Mouse (Mus musculus): ENCODE measurements around the gene Gm11060. TPM values are rescaled to one million over a fixed set of nuclear protein-coding genes. Genes with fewer than 3 reads are reported as not detected.

Gm11060 gene
- polyA plus RNA-seq, 1 experiment from 2014 or later: not detected

GRCm38 (mm10) chr2:105131811-105132100 is 39.9 kb downstream of the Gm11060 start:
- Histone ChIP-seq H3K9me3 (ENCODE audit: control insufficient read depth, low read length) (no peaks in the 10 kb centered on the region), H3K4me3 (ENCODE audit: low read length) (no peak overlapping the region), H3K4me2 (ENCODE audit: low read length) (no peak overlapping the region), H3K27ac (ENCODE audit: low read depth, low read length) (no peak overlapping the region), H3K9ac (ENCODE audit: low read depth, low read length) (no peak overlapping the region), H3K36me3 (ENCODE audit: control insufficient read depth, insufficient read depth, low read length) (no peaks in the 10 kb centered on the region), H3K4me1 (ENCODE audit: control insufficient read depth, insufficient read depth, low read depth, low read length) (peaks cover 4% of the 10 kb centered on the region; the same call in 1 of the 2 replicates), H3K27me3 (replicated peaks; ENCODE audit: control insufficient read depth, insufficient read depth, low read length) (peaks cover 71% of the 10 kb centered on the region)
- ATAC-seq: no peak
- WGBS: 5% methylated on average over 2 of the region's 2 CpGs

- Histone ChIP-seq H3K9ac (ENCODE audit: low read depth, low read length) (no peak overlapping the region), H3K4me2 (ENCODE audit: low read length) (no peak overlapping the region), H3K27ac (ENCODE audit: low read depth, low read length) (no peak overlapping the region), H3K9me3 (ENCODE audit: control insufficient read depth, low read length) (no peaks in the 10 kb centered on the region), H3K36me3 (ENCODE audit: control insufficient read depth, insufficient read depth, low read length) (no peaks in the 10 kb centered on the region), H3K4me3 (ENCODE audit: low read length) (no peak overlapping the region), H3K4me1 (ENCODE audit: control insufficient read depth, insufficient read depth, low read depth, low read length) (no peaks in the 10 kb centered on the region), H3K27me3 (replicated peaks; ENCODE audit: control insufficient read depth, insufficient read depth, low read length) (peaks cover 71% of the 10 kb centered on the region)
- under 1% methylated on average over 17 of the region's 17 CpGs for WGBS
- no peak for ATAC-seq
These were observed 40.5 kb downstream of the Gm11060 start for GRCm38 (mm10) chr2:105132300-105132699.

GRCm38 (mm10) chr2:105132933-105133795 is 41.3 kb downstream of the Gm11060 start:
- H3K27ac ChIP-seq (ENCODE audit: low read depth, low read length): no peak overlapping the region
- H3K4me1 ChIP-seq (ENCODE audit: control insufficient read depth, insufficient read depth, low read depth, low read length): no peaks in the 10 kb centered on the region
- H3K4me2 ChIP-seq (ENCODE audit: low read length): no peak overlapping the region
- H3K36me3 ChIP-seq (ENCODE audit: control insufficient read depth, insufficient read depth, low read length): no peaks in the 10 kb centered on the region
- 2% methylated on average over 43 of the region's 43 CpGs for WGBS
- H3K9me3 ChIP-seq (ENCODE audit: control insufficient read depth, low read length): no peaks in the 10 kb centered on the region
- H3K4me3 ChIP-seq (ENCODE audit: low read length): no peak overlapping the region
- no peak overlapping the region for H3K9ac ChIP-seq (ENCODE audit: low read depth, low read length)
- ATAC-seq: no peak
- peaks cover 76% of the 10 kb centered on the region for H3K27me3 ChIP-seq (replicated peaks; ENCODE audit: control insufficient read depth, insufficient read depth, low read length)

- Histone ChIP-seq H3K4me2 (ENCODE audit: low read length) (peak overlapping the region; percentile 16; the same call in 1 of the 2 replicates), H3K9ac (ENCODE audit: low read depth, low read length) (no peak overlapping the region), H3K4me3 (ENCODE audit: low read length) (no peak overlapping the region), H3K27ac (ENCODE audit: low read depth, low read length) (no peak overlapping the region), H3K27me3 (replicated peaks; ENCODE audit: control insufficient read depth, insufficient read depth, low read length) (peaks cover 74% of the 10 kb centered on the region), H3K36me3 (ENCODE audit: control insufficient read depth, insufficient read depth, low read length) (no peaks in the 10 kb centered on the region), H3K4me1 (ENCODE audit: control insufficient read depth, insufficient read depth, low read depth, low read length) (no peaks in the 10 kb centered on the region), H3K9me3 (ENCODE audit: control insufficient read depth, low read length) (no peaks in the 10 kb centered on the region)
- under 1% methylated on average over 18 of the region's 19 CpGs for WGBS
- peak; percentile 68; the same call in 1 of the 2 replicates for ATAC-seq
These were observed 42.5 kb downstream of the Gm11060 start for GRCm38 (mm10) chr2:105134296-105134695.

- no peak overlapping the region for H3K9ac ChIP-seq (ENCODE audit: low read depth, low read length)
- ATAC-seq: no peak
- H3K4me3 ChIP-seq (ENCODE audit: low read length): no peak overlapping the region
- H3K4me1 ChIP-seq (ENCODE audit: control insufficient read depth, insufficient read depth, low read depth, low read length): no peaks in the 10 kb centered on the region
- H3K36me3 ChIP-seq (ENCODE audit: control insufficient read depth, insufficient read depth, low read length): no peaks in the 10 kb centered on the region
- no peak overlapping the region for H3K27ac ChIP-seq (ENCODE audit: low read depth, low read length)
- H3K4me2 ChIP-seq (ENCODE audit: low read length): no peak overlapping the region
- peaks cover 38% of the 10 kb centered on the region for H3K27me3 ChIP-seq (replicated peaks; ENCODE audit: control insufficient read depth, insufficient read depth, low read length)
- 81% methylated on average over 7 of the region's 7 CpGs for WGBS
- no peaks in the 10 kb centered on the region for H3K9me3 ChIP-seq (ENCODE audit: control insufficient read depth, low read length)
These were observed 47.7 kb downstream of the Gm11060 start for GRCm38 (mm10) chr2:105139471-105139870.

GRCm38 (mm10) chr2:105141371-105141770 is 49.6 kb downstream of the Gm11060 start:
- no peak for ATAC-seq
- Histone ChIP-seq H3K36me3 (ENCODE audit: control insufficient read depth, insufficient read depth, low read length) (no peaks in the 10 kb centered on the region), H3K27me3 (replicated peaks; ENCODE audit: control insufficient read depth, insufficient read depth, low read length) (peaks cover 22% of the 10 kb centered on the region), H3K4me1 (ENCODE audit: control insufficient read depth, insufficient read depth, low read depth, low read length) (no peaks in the 10 kb centered on the region), H3K9me3 (ENCODE audit: control insufficient read depth, low read length) (no peaks in the 10 kb centered on the region), H3K27ac (ENCODE audit: low read depth, low read length) (no peak overlapping the region), H3K4me2 (ENCODE audit: low read length) (no peak overlapping the region), H3K4me3 (ENCODE audit: low read length) (no peak overlapping the region), H3K9ac (ENCODE audit: low read depth, low read length) (no peak overlapping the region)
- WGBS: 64% methylated on average over 7 of the region's 7 CpGs

Other genes starting within 250 kb of the Gm11060 start
- gene Prrg4, start 242.1 kb upstream of the Gm11060 start, polyA plus RNA-seq (2015; fragmentation: Nextera tagmentation; extraction: Ambion mirVana): 0.69 and 0.84 TPM in 2 replicates
- 5.9 and 6.9 TPM in 2 replicates for gene Ccdc73, start 224.2 kb upstream of the Gm11060 start, polyA plus RNA-seq (2015; fragmentation: Nextera tagmentation; extraction: Ambion mirVana)
- 154 and 160 TPM in 2 replicates for gene Eif3m, start 74.9 kb upstream of the Gm11060 start, polyA plus RNA-seq (2015; fragmentation: Nextera tagmentation; extraction: Ambion mirVana)
- gene Wt1, start 34.5 kb downstream of the Gm11060 start, polyA plus RNA-seq (2015; fragmentation: Nextera tagmentation; extraction: Ambion mirVana): 0.75 and 0.94 TPM in 2 replicates
- 0.10 and 0.15 TPM in 2 replicates for gene Them7, start 132.3 kb downstream of the Gm11060 start, polyA plus RNA-seq (2015; fragmentation: Nextera tagmentation; extraction: Ambion mirVana)